Mouse (Mus musculus) heart, postnatal 0 days (tissue): ENCODE measurements around the gene Ppp1r21. TPM values are rescaled to one million over a fixed set of nuclear protein-coding genes. Genes with fewer than 3 reads are reported as not detected.

Experiments used
- ATAC-seq: fragments of 200-750 bp; cut with Nextera tagmentation; 2 replicates; pipeline ENCODE4 v1.8.0; 2017; ENCODE audit warnings: low read depth, moderate number of reproducible peaks, moderate library complexity; ENCODE audit not compliant: insufficient read depth
- DNase-seq: peaks from one replicate; pipeline ENCODE4 v3.0.0-alpha.2; 2016; ENCODE audit warnings: low spot score
- H3K27ac ChIP-seq: fragments of 300-500 bp; sonication (generic); 2 replicates; pipeline ENCODE4 v1.5.1; 2014; ENCODE audit warnings: low read depth, mild to moderate bottlenecking
- H3K27me3 ChIP-seq: fragments of 300-500 bp; sonication (generic); 2 replicates; pipeline ENCODE4 v1.6.1; 2014; ENCODE audit warnings: low read length, mixed read lengths; ENCODE audit not compliant: control insufficient read depth, insufficient read depth
- H3K36me3 ChIP-seq: fragments of 300-500 bp; sonication (generic); replicated peaks from 2 replicates; pipeline ENCODE4 v1.6.1; 2014; ENCODE audit warnings: low read length, mixed read lengths; ENCODE audit not compliant: control insufficient read depth, insufficient read depth
- H3K4me1 ChIP-seq: fragments of 300-500 bp; sonication (generic); 2 replicates; pipeline ENCODE4 v1.6.1; 2014; ENCODE audit warnings: antibody characterized with exemption; ENCODE audit not compliant: control insufficient read depth, insufficient read depth
- H3K4me2 ChIP-seq: fragments of 300-500 bp; sonication (generic); 2 replicates; pipeline ENCODE4 v1.6.1; 2014; ENCODE audit warnings: low read depth, mild to moderate bottlenecking, low read length, moderate library complexity
- H3K4me3 ChIP-seq: fragments of 300-500 bp; sonication (generic); 2 replicates; pipeline ENCODE4 v1.5.1; 2014; ENCODE audit warnings: low read depth, low read length
- H3K9ac ChIP-seq: fragments of 300-500 bp; sonication (generic); replicated peaks from 2 replicates; pipeline ENCODE4 v1.6.1; 2014; ENCODE audit warnings: low read depth, low read length, mixed read lengths
- H3K9me3 ChIP-seq: fragments of 300-500 bp; sonication (generic); replicated peaks from 2 replicates; pipeline ENCODE4 v1.6.1; 2016; ENCODE audit warnings: low read length; ENCODE audit not compliant: control insufficient read depth
- CTCF ChIP-seq: IDR thresholded peaks from 2 replicates; pipeline ENCODE4 v1.5.1; 2016; ENCODE audit warnings: antibody characterized with exemption, control low read depth, low read depth
- EP300 ChIP-seq: IDR thresholded peaks from 2 replicates; pipeline ENCODE4 v1.6.1; 2016; ENCODE audit warnings: antibody characterized with exemption, low read depth
- WGBS: fragments of 180-500 bp; shearing (Covaris S2); extraction: QIAGEN DNeasy Blood & Tissue Kit; methylation state at CpG from one replicate; pipeline ENCODE4 v1.1.7; 2014; 5-methylcytosine and 5-hydroxymethylcytosine counted together
- polyA plus RNA-seq: library from polyadenylated mRNA; unstranded; fragments of >200 nt; fragmentation: Nextera tagmentation; extraction: Ambion mirVana; gene quantifications from 2 replicates; pipeline ENCODE4 v1.2.1, GENCODE M21; 2015
- total RNA-seq: library from RNA; depleted of rRNA; stranded (reverse); fragments of >200 nt; gene quantifications from 2 replicates; pipeline ENCODE4 v1.2.3, GENCODE M21; 2014; ENCODE audit warnings: low replicate concordance

Gene Ppp1r21
- total and polyA plus RNA-seq, 2 experiments from 2014 or later: 5.8 to 5.9 TPM

DNA sequence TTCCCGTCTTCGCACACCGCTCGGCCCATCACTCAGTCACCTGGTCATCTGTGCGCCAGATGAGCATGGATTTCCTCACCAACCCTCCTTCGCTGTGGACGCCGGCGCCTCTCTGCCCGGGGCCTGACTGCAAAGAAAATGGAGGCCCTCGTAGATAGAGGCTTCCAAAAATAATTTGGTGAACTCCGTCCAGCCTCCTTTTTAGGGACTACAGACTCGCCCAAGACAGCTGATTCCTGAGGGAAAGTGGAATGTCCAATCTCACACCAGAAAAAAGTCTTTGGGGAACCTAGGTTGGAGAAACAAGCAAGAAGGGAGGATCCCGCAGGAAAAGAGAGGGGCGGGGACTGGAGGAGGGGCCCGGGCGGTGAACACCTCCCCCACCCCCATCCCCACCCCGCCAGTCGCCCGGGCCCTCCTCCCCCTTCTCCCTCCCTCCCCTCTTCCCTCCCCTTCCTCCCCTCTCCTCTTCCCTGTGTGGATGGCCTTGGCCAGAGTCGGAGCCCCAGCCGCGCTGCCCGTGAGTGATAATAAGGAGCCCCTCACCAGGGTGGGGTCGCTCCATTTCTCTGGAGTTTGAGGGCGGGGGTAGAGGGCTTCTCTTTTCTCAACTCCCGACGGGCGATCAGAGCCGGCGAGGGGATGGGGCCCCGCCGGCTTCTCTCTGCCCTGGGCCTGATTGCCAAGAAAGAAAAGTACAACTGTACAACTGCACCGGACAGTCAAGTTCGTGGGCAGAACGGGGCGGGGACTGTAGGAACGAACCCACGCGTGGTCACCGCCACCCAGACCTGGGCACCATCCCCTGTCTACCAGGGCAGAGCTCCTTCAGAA lies 67.5 kb downstream of the Ppp1r21 start, which contains the start of gene Ston1:
Gene Ston1, plus strand, starts transcription at position 463 of the 834 bp plus-strand sequence.
- Histone ChIP-seq H3K4me3 (peak within 1 kb of the TSS; percentile 82), H3K27ac (peak within 1 kb of the TSS; percentile 89), H3K9ac (peak within 1 kb of the TSS; percentile 85), H3K4me2 (peak within 1 kb of the TSS; percentile 93), H3K27me3 (no peaks in the 10 kb centered on the region), H3K9me3 (no peaks in the 10 kb centered on the region), H3K36me3 (no peaks in the 10 kb centered on the region), H3K4me1 (peaks cover 17% of the 10 kb centered on the region; the same call in 1 of the 2 replicates)
- no peak for TF ChIP-seq CTCF
- ATAC-seq: peak; percentile 89
- DNase-seq: peak; percentile 85
- under 1% methylated on average over 40 of the region's 41 CpGs for WGBS

DNA sequence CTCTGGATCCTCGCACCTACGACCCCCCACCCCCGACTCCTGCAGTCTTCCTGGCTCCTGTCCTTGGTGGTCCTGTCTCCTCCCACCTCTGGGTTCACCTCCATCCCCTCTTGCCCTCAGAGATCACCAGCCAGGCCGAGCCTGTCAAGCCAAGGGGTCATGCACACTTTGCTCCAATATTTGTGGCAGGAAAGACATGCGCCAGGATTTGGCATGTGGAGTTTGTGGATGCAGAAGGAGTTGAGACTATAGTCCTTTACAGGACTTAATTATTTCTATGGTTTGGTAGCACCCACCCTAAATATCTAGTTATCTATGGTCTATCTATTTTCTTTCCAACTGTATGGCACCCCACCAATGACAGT lies 68.1 kb downstream of the Ppp1r21 start:
- peak overlapping the region; percentile 85 for H3K9ac ChIP-seq
- H3K9me3 ChIP-seq: no peaks in the 10 kb centered on the region
- H3K4me2 ChIP-seq: peak overlapping the region; percentile 93
- ATAC-seq (no peak), DNase-seq (no peak)
- H3K4me1 ChIP-seq: peaks cover 17% of the 10 kb centered on the region; the same call in 1 of the 2 replicates
- peak overlapping the region; percentile 89 for H3K27ac ChIP-seq
- no peaks in the 10 kb centered on the region for H3K36me3 ChIP-seq
- peak overlapping the region; percentile 82 for H3K4me3 ChIP-seq
- no peaks in the 10 kb centered on the region for H3K27me3 ChIP-seq
- TF ChIP-seq EP300 (no peak), CTCF (no peak)
- 7% methylated on average over 5 of the region's 5 CpGs for WGBS

DNA sequence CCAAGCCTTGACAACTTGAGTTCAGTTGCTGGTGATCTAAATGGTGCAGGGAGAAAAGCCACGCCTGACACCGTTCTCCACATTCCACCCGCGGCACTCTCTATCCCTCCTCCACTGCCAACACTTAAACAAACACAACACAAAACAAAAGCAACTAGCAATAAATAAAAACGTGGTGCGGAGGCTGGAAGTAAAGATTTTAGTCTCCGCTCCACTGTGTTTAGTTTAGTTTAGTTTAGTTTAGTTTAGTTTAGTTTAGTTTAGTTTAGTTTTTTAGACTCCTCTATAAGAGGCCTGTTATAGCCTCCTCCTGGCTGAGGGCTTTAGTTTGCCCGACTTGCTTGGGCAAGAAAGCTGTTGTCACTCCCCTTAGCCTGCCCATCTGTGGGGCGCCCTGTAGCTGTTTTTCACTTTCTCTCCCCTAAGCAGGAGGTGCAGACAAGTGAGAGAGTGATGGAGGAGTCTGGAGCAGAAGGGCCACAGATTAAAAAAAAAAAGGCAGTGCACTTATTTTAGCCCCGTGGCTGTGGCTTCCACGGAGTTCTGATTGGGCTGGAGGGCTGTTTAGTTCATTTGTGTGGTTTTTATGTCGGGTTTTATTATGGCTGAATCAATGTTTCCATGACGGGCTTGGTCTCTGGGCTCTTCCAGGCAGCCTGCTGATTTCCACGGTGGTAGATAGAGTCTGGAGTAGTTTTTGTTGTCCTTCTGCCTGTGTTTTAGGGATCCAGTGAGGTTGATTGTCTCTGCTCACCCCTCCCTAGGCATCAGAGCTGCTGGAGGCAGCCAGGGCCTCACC lies 68.9 kb downstream of the Ppp1r21 start:
- no peaks in the 10 kb centered on the region for H3K27me3 ChIP-seq
- 15% methylated on average over 14 of the region's 14 CpGs for WGBS
- H3K9ac ChIP-seq: no peak overlapping the region
- ATAC-seq (no peak), DNase-seq (peak; percentile 49)
- peaks cover 17% of the 10 kb centered on the region; the same call in 1 of the 2 replicates for H3K4me1 ChIP-seq
- no peak; the same call in 1 of the 2 replicates for TF ChIP-seq CTCF
- no peak for TF ChIP-seq EP300
- H3K9me3 ChIP-seq: no peaks in the 10 kb centered on the region
- H3K27ac ChIP-seq: peak overlapping the region; percentile 89
- no peaks in the 10 kb centered on the region for H3K36me3 ChIP-seq
- H3K4me2 ChIP-seq: peak overlapping the region; percentile 93
- peak overlapping the region; percentile 82; the same call in 1 of the 2 replicates for H3K4me3 ChIP-seq

DNA sequence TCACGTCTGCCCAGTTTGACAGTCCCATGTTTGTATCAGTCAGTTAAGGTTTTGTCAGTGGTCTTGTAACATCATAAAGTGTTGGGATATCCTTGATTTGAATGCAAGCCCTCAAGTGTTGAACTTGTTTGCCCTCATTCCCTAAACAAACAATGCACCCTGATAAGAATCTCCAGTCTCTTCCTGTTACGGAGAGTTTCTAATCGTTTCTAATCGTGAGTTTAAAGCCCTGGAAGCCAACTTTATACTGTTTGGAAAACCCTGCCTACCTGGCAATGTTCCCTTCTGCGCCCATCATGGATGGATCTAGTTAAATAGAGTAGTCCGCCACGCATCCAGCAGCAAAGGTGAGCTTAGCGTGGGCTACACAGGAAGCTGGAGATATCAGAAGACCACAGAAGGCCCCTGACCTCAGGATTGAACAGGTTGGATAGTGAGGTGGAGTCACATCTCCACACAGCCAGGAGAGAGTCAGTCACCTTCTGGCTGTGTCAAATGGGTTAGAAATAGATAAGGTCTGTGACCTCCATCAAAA lies 70.6 kb downstream of the Ppp1r21 start:
- TF ChIP-seq CTCF (no peak), EP300 (no peak)
- Histone ChIP-seq H3K9me3 (no peaks in the 10 kb centered on the region), H3K27me3 (no peaks in the 10 kb centered on the region), H3K4me2 (no peak overlapping the region), H3K36me3 (no peaks in the 10 kb centered on the region), H3K9ac (no peak overlapping the region), H3K27ac (no peak overlapping the region), H3K4me1 (peaks cover 17% of the 10 kb centered on the region; the same call in 1 of the 2 replicates), H3K4me3 (no peak overlapping the region)
- WGBS: 70% methylated on average over 8 of the region's 8 CpGs
- no peak for DNase-seq
- ATAC-seq: no peak

DNA sequence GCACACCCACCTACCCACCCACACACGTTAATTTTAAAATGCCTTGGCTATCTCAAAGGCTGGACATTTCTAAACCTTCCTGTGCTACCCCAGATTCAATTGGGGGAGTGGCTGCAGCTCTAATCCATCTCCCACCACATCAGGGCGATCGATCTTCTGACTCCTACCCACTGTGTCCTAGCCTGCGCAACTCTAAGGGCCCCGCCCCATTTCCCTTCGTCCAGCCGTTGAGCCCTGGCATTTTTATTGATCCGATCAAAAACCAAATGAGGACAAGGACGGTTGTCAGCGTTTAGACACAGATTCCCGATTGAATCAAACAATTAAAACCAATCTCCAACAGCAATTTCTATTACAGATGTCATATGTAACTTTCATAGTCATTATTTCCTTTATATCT lies 74.0 kb downstream of the Ppp1r21 start:
- TF ChIP-seq CTCF (no peak), EP300 (no peak)
- peaks cover 5% of the 10 kb centered on the region; the same call in 1 of the 2 replicates for H3K4me1 ChIP-seq
- no peak overlapping the region for H3K4me2 ChIP-seq
- no peaks in the 10 kb centered on the region for H3K36me3 ChIP-seq
- H3K4me3 ChIP-seq: no peak overlapping the region
- no peak for ATAC-seq
- H3K9ac ChIP-seq: no peak overlapping the region
- H3K27me3 ChIP-seq: no peaks in the 10 kb centered on the region
- 88% methylated on average over 11 of the region's 11 CpGs for WGBS
- no peak for DNase-seq
- H3K27ac ChIP-seq: no peak overlapping the region
- H3K9me3 ChIP-seq: no peaks in the 10 kb centered on the region
